Mouse (Mus musculus) megakaryocyte-erythroid progenitor cell, adult 5-6 weeks (primary cell): ENCODE results near the gene Lrrc49. TPM values are rescaled to one million over a fixed set of nuclear protein-coding genes. Genes with fewer than 3 reads are reported as not detected.

Experiments used
- total RNA-seq, 2 experiments: library from RNA; stranded (forward) in 1 of 2; stranded (reverse) in 1 of 2; fragments of 200-1000, 215-1000 nt in 1 of 2; fragments of >200 nt in 1 of 2; fragmentation: Nextera tagmentation in 1 of 2; gene quantifications; 2 replicates each; pipeline ENCODE4 v1.2.3; 2014 to 2017

The Lrrc49 gene
- total RNA-seq, 2 experiments from 2014 or later = 3.1 to 3.5 TPM

Other genes with a start within 250 kb of the Lrrc49 start
- 1.1 and 1.3 TPM in 2 replicates for gene Thsd4, start 166.1 kb downstream of the Lrrc49 start, total RNA-seq (2014; fragmentation: Nextera tagmentation)
- 0.80 TPM in 1 of 2 replicates, not detected in the other for gene Thsd4, start 166.1 kb downstream of the Lrrc49 start, total RNA-seq (2017)
- not detected in 2 replicates for gene Larp6, start 24.8 kb upstream of the Lrrc49 start, total RNA-seq (2014; fragmentation: Nextera tagmentation)
- not detected in 2 replicates for gene Larp6, start 24.8 kb upstream of the Lrrc49 start, total RNA-seq (2017)
- gene Uaca, start 106.4 kb upstream of the Lrrc49 start, total RNA-seq (2014; fragmentation: Nextera tagmentation) = 1.2 TPM in 1 of 2 replicates, not detected in the other
- gene Uaca, start 106.4 kb upstream of the Lrrc49 start, total RNA-seq (2017) = 0.34 TPM in 1 of 2 replicates, not detected in the other